11 mouse cellular contexts compared by ENCODE assay signal in genomic region chr13:16021181-16021580, GRCm38 (mm10). TPM values are rescaled to one million over a fixed set of nuclear protein-coding genes. Genes with fewer than 3 reads are reported as not detected.
DNase-seq lines count a peak whose midpoint lies in the region; ATAC-seq and TF ChIP-seq lines count a peak whose summit lies in the region.
"Had no signal": no experiment of that assay in that cellular context is flagged by ENCODE, and none has a peak within 500 bp of the region (broad histone marks: within the 10 kb centered on the region; RNA-seq: fewer than 3 reads in every experiment).

No protein-coding gene starts in this region.

- no peaks in the 10 kb centered on the region for H3K36me3 ChIP-seq in forebrain, postnatal 0 days (ENCODE audit: insufficient read depth)
- H3K36me3 ChIP-seq in forebrain, embryonic 15.5 days, result no peaks in the 10 kb centered on the region
- no peaks in the 10 kb centered on the region for H3K36me3 ChIP-seq in heart, postnatal 0 days (replicated peaks; ENCODE audit: control insufficient read depth, insufficient read depth, low read length)
- H3K36me3 ChIP-seq in neural tube, embryonic 15.5 days, result no peaks in the 10 kb centered on the region
- H3K36me3 ChIP-seq: midbrain, embryonic 10.5 days had no signal

- H3K4me1 ChIP-seq in forebrain, postnatal 0 days (ENCODE audit: insufficient read depth), result no peaks in the 10 kb centered on the region
- peaks cover 19% of the 10 kb centered on the region for H3K4me1 ChIP-seq in forebrain, embryonic 15.5 days
- H3K4me1 ChIP-seq in heart, postnatal 0 days (ENCODE audit: control insufficient read depth, insufficient read depth), result peaks cover 3% of the 10 kb centered on the region; the same call in 1 of the 2 replicates
- peaks cover 20% of the 10 kb centered on the region for H3K4me1 ChIP-seq in neural tube, embryonic 15.5 days

- no peak for DNase-seq in forebrain, postnatal 0 days
- DNase-seq in heart, postnatal 0 days (ENCODE audit: low spot score), result no peak
- DNase-seq in heart, adult 9 months (ENCODE audit: low spot score in 2 of 2), result no peak
- DNase-seq in neural tube, embryonic 10.5 days (ENCODE audit: extremely low spot score, low spot score), result no peak
- peak; percentile 54 for DNase-seq in telencephalon, adult 2 months (ENCODE audit: low read depth, low spot score)
- DNase-seq in cerebellum, adult 9-10 months, result no peak
- DNase-seq: gastrocnemius, postnatal 36 days had no signal

- TF ChIP-seq EP300 in heart, postnatal 0 days (IDR thresholded peaks at IDR 0.05; ENCODE audit: low read depth), result no peak

- no peak overlapping the region for H3K27ac ChIP-seq in forebrain, postnatal 0 days (ENCODE audit: low read depth, low read length)
- H3K27ac ChIP-seq in forebrain, embryonic 15.5 days (replicated peaks), result no peak overlapping the region
- H3K27ac ChIP-seq in heart, postnatal 0 days (ENCODE audit: low read depth), result no peak overlapping the region
- H3K27ac ChIP-seq in neural tube, embryonic 15.5 days (replicated peaks), result no peak overlapping the region
- H3K27ac ChIP-seq: midbrain, embryonic 10.5 days had no signal

- WGBS in forebrain, postnatal 0 days, result 55% methylated on average over 6 of the region's 6 CpGs
- WGBS in forebrain, embryonic 15.5 days, result 63% methylated on average over 6 of the region's 6 CpGs
- WGBS in heart, postnatal 0 days, result 36% methylated on average over 6 of the region's 6 CpGs
- WGBS in neural tube, embryonic 15.5 days, result 69% methylated on average over 6 of the region's 6 CpGs

- TF ChIP-seq CTCF in forebrain, postnatal 0 days (IDR thresholded peaks at IDR 0.05; ENCODE audit: low read depth), result no peak
- TF ChIP-seq CTCF in heart, postnatal 0 days (IDR thresholded peaks at IDR 0.05; ENCODE audit: low read depth), result no peak

- peak overlapping the region; percentile 29 for H3K4me2 ChIP-seq in forebrain, postnatal 0 days (ENCODE audit: low read depth)
- H3K4me2 ChIP-seq in forebrain, embryonic 15.5 days (replicated peaks), result no peak overlapping the region
- peak overlapping the region; percentile 19 for H3K4me2 ChIP-seq in heart, postnatal 0 days (ENCODE audit: low read depth, low read length)
- H3K4me2 ChIP-seq in neural tube, embryonic 15.5 days, result peak overlapping the region; percentile 11; the same call in 1 of the 2 replicates

- peaks cover 7% of the 10 kb centered on the region; the same call in 1 of the 2 replicates for H3K27me3 ChIP-seq in forebrain, postnatal 0 days (ENCODE audit: insufficient read depth, low read length)
- 0 out of 2 replicates have a peak, but pooled peaks cover 2% of the 10 kb centered on the region for H3K27me3 ChIP-seq in forebrain, embryonic 15.5 days
- H3K27me3 ChIP-seq in heart, postnatal 0 days (ENCODE audit: control insufficient read depth, insufficient read depth, low read length), result no peaks in the 10 kb centered on the region
- peaks cover 17% of the 10 kb centered on the region for H3K27me3 ChIP-seq in neural tube, embryonic 15.5 days (replicated peaks)

- H3K4me3 ChIP-seq in forebrain, postnatal 0 days (ENCODE audit: low read depth, low read length), result peak overlapping the region; percentile 1; the same call in 1 of the 2 replicates
- no peak overlapping the region for H3K4me3 ChIP-seq in forebrain, embryonic 15.5 days
- H3K4me3 ChIP-seq in heart, postnatal 0 days (ENCODE audit: low read depth, low read length), result no peak overlapping the region
- no peak overlapping the region for H3K4me3 ChIP-seq in neural tube, embryonic 15.5 days (replicated peaks)
- H3K4me3 ChIP-seq: midbrain, embryonic 10.5 days had no signal

- H3K9ac ChIP-seq in forebrain, postnatal 0 days, result no peak overlapping the region
- no peak overlapping the region for H3K9ac ChIP-seq in forebrain, embryonic 15.5 days (replicated peaks)
- no peak overlapping the region for H3K9ac ChIP-seq in heart, postnatal 0 days (replicated peaks; ENCODE audit: low read depth, low read length)
- no peak overlapping the region for H3K9ac ChIP-seq in neural tube, embryonic 15.5 days (replicated peaks)

- H3K9me3 ChIP-seq in forebrain, postnatal 0 days (ENCODE audit: low read length), result no peaks in the 10 kb centered on the region
- H3K9me3 ChIP-seq in forebrain, embryonic 15.5 days, result no peaks in the 10 kb centered on the region
- no peaks in the 10 kb centered on the region for H3K9me3 ChIP-seq in heart, postnatal 0 days (replicated peaks; ENCODE audit: control insufficient read depth, low read length)
- H3K9me3 ChIP-seq in neural tube, embryonic 15.5 days (replicated peaks), result no peaks in the 10 kb centered on the region
- H3K9me3 ChIP-seq: midbrain, embryonic 10.5 days had no signal

- no peak for ATAC-seq in forebrain, postnatal 0 days
- no peak for ATAC-seq in forebrain, embryonic 15.5 days (replicated peaks)
- no peak for ATAC-seq in heart, postnatal 0 days (ENCODE audit: insufficient read depth, low read depth)
- ATAC-seq in neural tube, embryonic 15.5 days (ENCODE audit: low FRiP score), result no peak

RNA-seq across cellular contexts. Expression of gene Inhba, which starts 9.5 kb away (rescaled TPM):
- 2.0 and 4.5 TPM in 2 replicates for total RNA-seq in forebrain, postnatal 0 days (2014; rRNA removed)
- polyA plus RNA-seq in forebrain, postnatal 0 days (2015; fragmentation: Nextera tagmentation; extraction: Ambion mirVana), result 4.3 and 5.6 TPM in 2 replicates
- polyA plus RNA-seq in forebrain, embryonic 15.5 days (2015; fragmentation: Nextera tagmentation; extraction: Ambion mirVana), result 7.4 and 7.5 TPM in 2 replicates
- 2.6 and 3.0 TPM in 2 replicates for total RNA-seq in heart, postnatal 0 days (2014; rRNA removed; ENCODE audit: low replicate concordance)
- 7.9 and 8.0 TPM in 2 replicates for polyA plus RNA-seq in heart, postnatal 0 days (2015; fragmentation: Nextera tagmentation; extraction: Ambion mirVana)
- polyA plus RNA-seq in neural tube, embryonic 15.5 days (2015; fragmentation: Nextera tagmentation; extraction: Ambion mirVana), result 2.5 and 4.7 TPM in 2 replicates
- total RNA-seq: MEL had no signal
- polyA plus RNA-seq: midbrain, embryonic 10.5 days had no signal
